Mouse (Mus musculus) MN1 (cell line): ENCODE results near the gene Anp32e.
"Not testable (repeated sequence)": the region's sequence is repeated elsewhere in the genome, so short reads cannot be mapped to it uniquely, and the experiment has no call there.

Experiments
- DNase-seq: peaks from one replicate; pipeline ENCODE4 v3.0.0-alpha.2; 2016; ENCODE audit warnings: low spot score

The Anp32e gene

GRCm38 (mm10) chr3:95972873-95973634, 44.0 kb downstream of the Anp32e start:
- DNase-seq = no peak

DNA sequence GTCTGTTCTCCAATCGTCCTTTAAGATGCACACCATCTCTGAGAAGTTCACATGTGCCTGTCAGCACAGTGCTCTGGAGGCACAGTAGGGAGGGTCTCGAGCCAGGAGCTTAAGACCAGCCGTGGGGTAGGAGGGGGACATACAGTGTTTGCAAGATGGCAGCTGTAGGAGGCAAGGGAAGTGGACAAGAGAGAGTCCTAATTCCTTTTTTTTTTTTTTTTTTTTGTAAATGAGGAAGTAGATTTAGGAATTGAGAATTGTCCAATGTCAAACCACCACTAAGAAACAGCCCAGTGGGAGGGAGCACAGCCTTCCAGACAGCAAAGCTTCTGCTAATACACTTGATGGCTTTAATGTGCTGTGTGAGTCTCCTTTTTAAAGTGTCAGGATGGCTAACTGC, 48.0 kb downstream of the Anp32e start:
- no peak for DNase-seq

- DNase-seq = not testable (repeated sequence)
These were observed 48.5 kb downstream of the Anp32e start for GRCm38 (mm10) chr3:95977587-95977986.

DNA sequence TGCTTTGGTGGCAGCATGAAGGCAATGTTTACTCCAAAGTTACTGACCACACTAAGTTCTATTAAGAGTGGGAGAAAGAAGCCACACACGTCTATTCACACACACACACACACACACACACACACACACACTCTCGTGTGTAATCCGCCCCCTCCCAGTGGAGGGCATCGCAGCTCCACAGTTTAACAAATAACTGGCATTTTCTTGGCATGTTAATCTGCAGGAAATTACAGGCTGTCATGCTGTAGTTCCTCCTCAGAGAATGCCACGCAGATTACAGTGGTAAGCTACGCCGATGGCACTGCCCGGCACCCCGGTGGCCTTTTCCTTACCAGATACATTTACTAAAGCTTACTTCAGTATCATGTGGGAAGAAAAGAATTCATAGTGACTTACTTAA, 49.2 kb downstream of the Anp32e start:
- DNase-seq = no peak

DNA sequence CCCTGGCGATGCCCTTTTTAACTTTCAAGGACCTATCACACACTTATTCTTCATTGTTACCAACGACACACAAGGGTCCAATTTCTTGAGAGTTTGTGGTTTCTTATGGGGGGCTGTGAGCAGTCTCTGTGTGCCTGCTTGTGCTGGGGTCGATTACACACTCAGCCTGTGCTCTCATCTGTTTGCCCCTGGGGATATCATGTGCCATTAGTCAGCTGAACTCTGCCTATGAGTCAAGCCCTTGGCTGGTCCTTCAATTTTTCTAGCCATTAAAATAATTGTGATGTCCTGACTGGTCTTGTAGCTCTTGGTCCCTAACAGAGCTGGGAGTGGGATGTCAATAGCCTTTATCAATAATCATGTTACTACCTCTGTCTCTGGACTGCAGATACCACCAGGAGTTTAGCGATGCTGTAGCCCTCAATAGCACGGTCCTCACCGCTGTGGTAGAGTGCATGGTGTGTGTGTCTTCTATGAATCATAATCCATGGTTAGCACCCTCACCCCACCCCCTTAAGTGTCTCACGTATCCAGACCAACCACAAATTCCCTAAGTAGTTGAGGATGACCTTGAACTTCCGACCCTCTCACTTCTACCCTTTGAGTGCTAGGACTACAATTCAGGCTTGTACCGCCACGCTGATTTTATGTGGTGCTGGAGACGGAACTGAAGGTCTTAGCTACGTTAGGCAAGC, 51.4 kb downstream of the Anp32e start:
- no peak for DNase-seq

- DNase-seq = no peak
These were observed 53.1 kb downstream of the Anp32e start for GRCm38 (mm10) chr3:95982129-95982528.

- peak; percentile 82 for DNase-seq
These were observed 56.4 kb downstream of the Anp32e start for GRCm38 (mm10) chr3:95985209-95986000.

DNA sequence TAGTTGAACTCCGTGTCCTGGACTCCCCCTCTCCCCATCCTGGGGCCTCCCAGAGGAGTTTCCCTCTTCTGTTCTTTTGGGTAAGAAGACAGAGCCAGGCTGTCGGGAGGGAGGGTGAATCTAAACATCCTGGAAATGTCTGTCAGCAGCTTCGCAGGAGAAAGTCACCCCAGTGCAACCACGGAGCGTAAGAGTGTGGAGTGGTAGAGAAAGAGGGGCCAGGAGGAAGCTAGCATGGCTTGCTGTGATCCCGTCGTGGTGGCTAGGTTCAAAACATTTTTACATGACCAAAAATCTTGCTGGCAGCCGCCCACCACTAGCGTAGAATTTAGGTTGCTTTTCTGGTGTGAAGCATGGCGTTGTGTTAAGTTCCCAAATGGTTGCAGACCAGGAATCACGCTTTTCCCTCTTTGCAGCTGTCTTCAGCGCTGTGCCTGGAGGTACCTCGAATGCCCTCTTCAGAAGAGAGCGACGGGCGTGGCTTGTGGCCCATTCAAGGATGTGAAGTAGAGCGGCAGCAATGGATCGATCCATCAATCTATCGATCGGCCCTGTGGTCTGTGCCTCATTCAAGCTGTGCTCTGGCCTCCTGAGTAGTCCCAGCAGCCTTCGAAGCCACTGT, 57.1 kb downstream of the Anp32e start:
- peak; percentile 56 for DNase-seq

DNA sequence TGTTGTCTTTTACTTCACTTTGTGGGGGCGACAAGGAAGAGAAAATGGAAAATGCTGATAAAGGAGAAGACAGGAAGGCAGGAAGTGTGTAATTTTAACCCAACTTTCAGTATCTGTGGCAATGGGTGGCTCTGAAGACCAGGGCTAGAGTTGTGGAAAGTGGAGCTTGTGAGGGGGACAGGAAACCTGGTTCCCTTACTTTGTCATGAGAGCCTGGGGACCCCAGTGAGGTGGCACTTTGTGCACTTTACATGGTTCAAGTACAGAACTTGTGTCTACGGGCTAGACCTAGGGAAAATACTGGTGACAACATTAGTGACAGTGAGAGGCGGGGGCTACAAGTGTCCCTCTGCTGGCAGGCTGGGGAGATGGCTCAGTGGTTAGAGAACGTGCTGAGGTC, 57.9 kb downstream of the Anp32e start:
- DNase-seq = no peak

DNA sequence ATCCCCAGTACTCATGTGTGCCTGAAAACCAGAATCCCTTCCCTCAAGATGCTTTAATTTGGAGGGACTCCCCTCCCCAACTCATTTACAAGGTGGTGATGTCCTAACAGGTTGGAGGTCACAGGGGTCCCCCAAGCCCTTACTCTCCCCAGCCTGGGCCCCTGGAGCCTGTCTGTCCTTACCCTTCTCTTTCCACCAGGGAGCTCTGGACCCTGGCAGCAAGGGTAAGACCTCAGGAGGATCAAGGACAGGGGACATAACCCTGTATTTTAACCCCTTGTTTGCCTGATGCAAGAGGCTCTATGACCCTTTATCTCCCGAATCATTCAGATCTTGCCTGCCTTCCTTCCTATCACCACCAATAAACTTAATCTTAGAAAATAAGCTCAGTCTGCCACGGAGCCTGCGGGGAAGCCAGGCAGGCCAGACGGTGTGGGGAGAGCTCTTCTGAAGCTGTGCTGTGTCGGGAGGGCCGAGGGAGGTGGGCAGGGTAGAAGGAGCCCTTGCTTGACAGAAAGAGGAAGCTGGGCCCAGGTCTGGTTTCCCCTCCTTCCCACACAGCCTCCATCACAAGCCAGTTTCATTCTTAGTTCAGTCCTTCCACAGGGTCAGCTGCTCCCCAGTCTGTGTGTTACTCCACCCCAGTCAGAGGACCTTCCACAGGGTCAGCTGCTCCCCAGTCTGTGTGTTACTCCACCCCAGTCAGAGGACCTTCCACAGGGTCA, 58.5 kb downstream of the Anp32e start:
- DNase-seq = no peak

GRCm38 (mm10) chr3:95988138-95988537, 59.1 kb downstream of the Anp32e start:
- DNase-seq = no peak

- DNase-seq = no peak
These were observed 59.9 kb downstream of the Anp32e start for GRCm38 (mm10) chr3:95988969-95989368.

- no peak for DNase-seq
These were observed 61.4 kb downstream of the Anp32e start for GRCm38 (mm10) chr3:95990413-95990941.

DNA sequence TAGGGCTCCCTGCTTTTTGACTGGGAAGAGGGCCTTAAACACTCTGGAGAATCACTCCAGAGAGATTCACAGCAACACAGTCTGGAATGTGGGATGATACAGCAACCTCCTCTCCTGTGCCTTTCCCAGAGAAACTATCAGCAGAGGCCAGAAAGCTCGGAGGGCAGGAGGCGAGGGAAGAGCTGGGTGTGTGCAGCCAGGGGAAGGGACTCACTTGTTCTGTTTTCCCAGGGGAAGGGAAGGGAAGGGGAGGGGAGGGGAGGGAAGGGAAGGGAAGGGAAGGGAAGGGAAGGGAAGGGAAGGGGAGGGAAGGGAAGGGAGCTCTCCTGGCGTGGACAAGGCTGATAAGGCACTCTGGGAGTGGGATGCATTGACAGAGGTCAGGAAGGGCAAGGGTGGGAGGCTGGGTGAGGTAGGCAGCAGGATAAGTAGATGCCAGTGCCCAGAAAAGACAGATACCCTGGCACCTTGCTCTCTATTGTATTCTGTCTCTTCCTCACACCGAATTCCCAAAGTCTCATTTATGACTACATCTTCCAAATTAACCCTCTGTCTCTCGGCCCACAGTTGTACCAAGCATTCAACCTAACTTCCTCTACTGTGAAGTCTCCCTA, 64.1 kb downstream of the Anp32e start:
- DNase-seq = no peak

DNA sequence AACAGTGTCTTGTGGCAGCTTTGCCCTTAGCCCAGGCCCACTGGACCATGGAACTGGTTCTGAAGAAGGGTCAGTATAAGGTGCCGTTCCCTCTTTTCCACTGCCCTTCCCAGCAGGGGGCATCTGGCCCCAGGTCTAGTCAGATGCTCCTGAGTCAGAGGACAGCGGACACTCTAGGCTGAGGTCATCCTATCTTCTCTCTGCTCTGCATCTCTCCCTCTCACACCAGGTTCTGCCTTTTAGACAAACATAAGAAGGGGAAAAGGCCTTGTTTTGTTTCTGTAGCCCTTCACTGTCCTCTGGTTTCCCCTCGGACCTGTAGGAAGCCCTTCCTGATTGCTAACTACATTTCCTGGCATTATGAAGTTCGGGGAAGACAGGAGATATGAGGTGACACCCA, 64.8 kb downstream of the Anp32e start:
- DNase-seq = peak; percentile 80

- DNase-seq = no peak
These were observed 65.4 kb downstream of the Anp32e start for GRCm38 (mm10) chr3:95994381-95994846.

DNA sequence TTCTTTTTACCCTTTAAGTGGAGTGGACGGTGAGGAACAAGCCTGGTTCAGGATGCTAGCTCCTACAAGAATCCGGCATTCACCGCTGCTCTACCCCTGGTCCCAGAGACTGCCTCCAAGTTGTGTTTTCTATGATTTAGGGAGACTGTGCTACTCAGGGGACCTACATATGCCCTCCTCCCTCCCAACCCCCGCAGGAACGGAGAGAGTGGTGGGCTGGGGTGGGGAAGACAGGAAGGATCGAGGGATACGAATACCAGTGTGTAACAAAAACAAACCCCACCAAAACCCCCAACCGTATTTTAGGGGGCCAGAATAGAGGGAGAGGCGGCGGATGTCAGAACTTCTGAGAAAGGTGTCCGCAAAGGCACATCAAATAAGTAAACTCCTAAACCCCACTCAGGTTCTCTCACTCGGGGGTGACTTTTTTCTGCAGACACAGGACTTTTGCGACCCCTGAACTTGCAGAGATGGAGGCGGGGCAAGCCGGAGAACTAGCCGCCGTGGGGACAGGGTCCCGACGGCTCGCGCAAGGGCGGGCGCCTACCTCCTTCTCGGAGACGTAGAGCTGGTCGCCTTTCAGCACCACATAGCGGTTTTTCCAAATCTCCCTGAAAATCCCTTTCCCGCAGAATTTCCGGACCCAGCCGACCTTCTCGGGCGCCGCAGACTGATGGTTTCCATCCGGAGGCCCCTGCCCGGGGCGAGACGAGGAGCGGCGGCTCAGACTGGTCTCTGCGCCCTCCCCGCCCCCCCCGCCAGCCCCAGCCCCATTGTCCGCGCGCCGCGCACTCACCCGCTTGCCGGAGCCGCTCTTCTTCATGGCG, 66.1 kb downstream of the Anp32e start:
- DNase-seq = peak; percentile 52

DNA sequence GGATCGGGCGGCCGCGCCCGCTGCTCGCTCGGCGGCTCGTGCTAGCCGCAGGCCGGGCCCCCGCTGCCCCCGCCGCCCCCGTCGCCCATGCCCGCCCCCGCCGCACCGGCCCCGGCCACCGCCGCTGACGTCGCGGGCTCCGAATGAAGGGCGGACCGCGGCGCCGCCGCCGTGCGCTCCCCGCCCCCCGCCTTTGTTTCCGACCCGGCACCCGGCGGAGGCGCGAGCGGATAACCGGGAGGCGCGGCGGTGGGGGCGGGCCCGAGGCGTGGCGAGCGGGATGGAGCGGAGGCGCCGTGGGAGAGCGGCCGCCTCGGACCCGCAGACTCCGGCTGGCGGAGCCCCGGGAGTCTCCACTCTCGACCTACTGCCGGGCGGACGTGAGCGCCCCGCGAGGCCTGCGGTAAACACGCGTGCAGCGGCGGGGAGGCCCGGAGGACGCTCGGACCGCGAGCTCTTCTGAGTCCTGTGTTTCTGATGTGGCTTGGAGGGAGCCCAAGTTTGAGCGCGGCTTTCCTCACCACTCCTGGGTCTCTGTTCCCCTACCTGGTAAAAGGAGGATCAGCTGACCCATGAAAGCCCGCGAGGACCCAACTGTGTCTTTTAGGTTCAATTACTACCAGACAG, 66.9 kb downstream of the Anp32e start, which contains the start of gene Plekho1:
Gene Plekho1 (minus strand): TSS at position 200 of the 627 bp plus-strand sequence.
- peak; percentile 76 for DNase-seq

DNA sequence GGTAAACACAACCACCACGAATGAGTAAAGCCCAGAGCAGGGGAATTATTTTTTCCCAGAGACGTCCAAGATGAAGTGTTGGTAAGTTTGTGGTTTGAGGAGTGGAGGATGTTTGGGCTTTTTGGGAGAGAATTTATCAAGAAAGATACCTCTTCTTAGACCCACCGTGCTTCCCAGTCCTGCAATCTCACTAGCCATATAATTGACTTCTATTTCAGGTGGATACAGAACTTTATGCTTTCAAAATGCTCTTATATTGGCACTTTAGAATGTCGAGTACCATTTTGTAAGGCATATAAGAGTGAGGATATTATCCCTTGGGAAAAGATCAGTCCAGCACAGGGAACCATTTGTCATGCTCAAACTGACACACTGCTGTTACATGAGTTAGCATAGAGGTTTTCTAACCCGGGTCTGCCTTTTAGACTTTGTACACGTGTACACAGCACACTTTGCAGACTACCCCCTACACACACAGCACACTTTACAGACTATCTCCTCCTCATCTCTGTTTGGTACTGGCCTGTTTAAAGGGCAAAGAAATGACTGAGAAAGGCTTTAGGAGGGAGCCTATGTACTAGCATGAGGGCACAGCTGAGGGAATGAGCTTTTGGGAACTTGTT, 67.5 kb downstream of the Anp32e start:
- peak; percentile 30 for DNase-seq
